Mouse (Mus musculus) embryo, embryonic 10 days (tissue): ENCODE measurements around the gene Atp13a2.

Source experiments
- DNase-seq: peaks from one replicate; pipeline ENCODE4 v3.0.0-alpha.2; 2015; ENCODE audit warnings: low spot score

Gene Atp13a2

GRCm38 (mm10) chr4:140962207-140962909, 24.3 kb upstream of the Atp13a2 start:
- no peak for DNase-seq

GRCm38 (mm10) chr4:140962950-140963349, 23.7 kb upstream of the Atp13a2 start:
- DNase-seq: peak; percentile 35

- DNase-seq: no peak
Observed at GRCm38 (mm10) chr4:140963941-140964597, 22.6 kb upstream of the Atp13a2 start.

GRCm38 (mm10) chr4:140964620-140965019, 22.1 kb upstream of the Atp13a2 start:
- DNase-seq: peak; percentile 87

GRCm38 (mm10) chr4:140967386-140968159, 19.1 kb upstream of the Atp13a2 start:
- no peak for DNase-seq

GRCm38 (mm10) chr4:140971691-140972090, 15.0 kb upstream of the Atp13a2 start:
- DNase-seq: no peak

- no peak for DNase-seq
Observed at GRCm38 (mm10) chr4:140974408-140974807, 12.3 kb upstream of the Atp13a2 start.

GRCm38 (mm10) chr4:140975356-140975755, 11.3 kb upstream of the Atp13a2 start:
- DNase-seq: no peak

GRCm38 (mm10) chr4:140977278-140977677, 9.4 kb upstream of the Atp13a2 start:
- DNase-seq: no peak

GRCm38 (mm10) chr4:140977886-140978692, 8.6 kb upstream of the Atp13a2 start:
- DNase-seq: no peak

- no peak for DNase-seq
Observed at GRCm38 (mm10) chr4:140981605-140982004, 5.1 kb upstream of the Atp13a2 start.

GRCm38 (mm10) chr4:140982808-140983207, 3.9 kb upstream of the Atp13a2 start:
- DNase-seq: no peak

GRCm38 (mm10) chr4:140983442-140983841, 3.2 kb upstream of the Atp13a2 start:
- DNase-seq: no peak

GRCm38 (mm10) chr4:140984544-140984943, 2.1 kb upstream of the Atp13a2 start:
- no peak for DNase-seq

- DNase-seq: no peak
Observed at GRCm38 (mm10) chr4:140986024-140986710, 506 bp upstream of the Atp13a2 start.

- DNase-seq: no peak
Observed at GRCm38 (mm10) chr4:140987476-140987875, 803 bp downstream of the Atp13a2 start.

GRCm38 (mm10) chr4:140988706-140989290, 2.1 kb downstream of the Atp13a2 start:
- no peak for DNase-seq

GRCm38 (mm10) chr4:140989447-140989846, 2.8 kb downstream of the Atp13a2 start:
- DNase-seq: no peak

- no peak for DNase-seq
Observed at GRCm38 (mm10) chr4:140992215-140992614, 5.5 kb downstream of the Atp13a2 start.

GRCm38 (mm10) chr4:140993846-140994245, 7.2 kb downstream of the Atp13a2 start:
- no peak for DNase-seq

- no peak for DNase-seq
Observed at GRCm38 (mm10) chr4:140995811-140996210, 9.1 kb downstream of the Atp13a2 start.
